Mouse (Mus musculus) megakaryocyte, embryonic 14.5 days (primary cell): ENCODE measurements around the gene 4930467E23Rik. TPM values are rescaled to one million over a fixed set of nuclear protein-coding genes. Genes with fewer than 3 reads are reported as not detected.
"Not testable (repeated sequence)": the region's sequence is repeated elsewhere in the genome, so short reads cannot be mapped to it uniquely, and the experiment has no call there.

Experiments used
- H3K27me3 ChIP-seq: replicated peaks from 2 replicates; pipeline ENCODE3; 2012; ENCODE audit warnings: inconsistent platforms
- H3K36me3 ChIP-seq: replicated peaks from 2 replicates; pipeline ENCODE3; 2012; ENCODE audit warnings: low read length, inconsistent platforms, mixed read lengths
- H3K4me1 ChIP-seq: 2 replicates; pipeline ENCODE4 v1.6.1; 2012; ENCODE audit warnings: inconsistent platforms
- H3K4me3 ChIP-seq: replicated peaks from 2 replicates; pipeline ENCODE3; 2012; ENCODE audit warnings: moderate library complexity, mild to moderate bottlenecking, inconsistent platforms
- H3K9me3 ChIP-seq: 2 replicates; pipeline ENCODE4 v1.6.1; 2012; ENCODE audit warnings: inconsistent platforms
- polyA plus RNA-seq: library from polyadenylated mRNA; stranded (reverse); fragments of >175 nt; gene quantifications from 2 replicates; pipeline ENCODE4 v1.2.3, GENCODE M21; 2012; ENCODE audit warnings: low replicate concordance; ENCODE audit not compliant: insufficient read depth

4930467E23Rik gene
- polyA plus RNA-seq, 1 experiment, result not detected

DNA sequence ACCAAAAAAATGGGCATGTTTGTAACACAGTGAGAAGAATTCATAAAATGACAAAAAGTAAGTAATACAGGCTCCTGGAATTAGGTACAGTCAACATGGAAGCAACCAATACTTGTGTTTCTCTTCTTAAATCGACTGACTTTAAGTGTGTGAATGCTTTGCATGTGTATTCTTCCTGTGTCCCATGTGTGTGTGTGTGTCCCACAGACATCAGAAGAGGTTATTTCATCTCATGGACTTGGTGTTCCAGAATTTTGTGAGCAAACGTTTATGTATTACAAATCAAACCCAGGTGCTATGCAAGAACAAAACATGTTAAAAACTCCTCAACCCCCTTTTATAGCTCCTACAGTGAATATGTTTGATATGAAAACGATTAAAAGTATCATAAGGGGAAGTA lies 24.8 kb downstream of the 4930467E23Rik start:
- not testable (repeated sequence) for H3K36me3 ChIP-seq, H3K27me3 ChIP-seq, H3K9me3 ChIP-seq, H3K4me3 ChIP-seq, H3K4me1 ChIP-seq

DNA sequence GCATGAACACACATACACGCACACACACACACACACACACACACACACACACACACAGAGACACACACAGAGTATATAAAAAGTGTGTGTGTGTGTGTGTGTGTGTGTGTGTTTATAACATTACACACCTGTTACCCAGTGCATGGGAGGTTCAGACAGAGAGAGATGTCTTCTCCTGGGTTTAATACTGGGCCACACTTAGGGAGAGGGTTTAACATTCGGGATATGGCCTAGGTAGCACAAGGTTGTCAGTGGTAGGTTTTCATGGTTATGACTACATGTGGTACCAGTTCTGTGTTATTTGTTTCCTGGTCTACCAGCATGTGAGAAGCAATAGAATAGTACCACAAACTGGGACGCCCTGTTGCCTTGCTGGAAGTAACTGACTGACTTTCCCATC lies 25.6 kb downstream of the 4930467E23Rik start:
- H3K36me3 ChIP-seq, H3K9me3 ChIP-seq, H3K4me3 ChIP-seq, H3K4me1 ChIP-seq, H3K27me3 ChIP-seq: not testable (repeated sequence)

GRCm38 (mm10) chr8:19761660-19762059 lies 32.3 kb downstream of the 4930467E23Rik start:
- H3K27me3 ChIP-seq, H3K9me3 ChIP-seq, H3K36me3 ChIP-seq, H3K4me1 ChIP-seq, H3K4me3 ChIP-seq: not testable (repeated sequence)

DNA sequence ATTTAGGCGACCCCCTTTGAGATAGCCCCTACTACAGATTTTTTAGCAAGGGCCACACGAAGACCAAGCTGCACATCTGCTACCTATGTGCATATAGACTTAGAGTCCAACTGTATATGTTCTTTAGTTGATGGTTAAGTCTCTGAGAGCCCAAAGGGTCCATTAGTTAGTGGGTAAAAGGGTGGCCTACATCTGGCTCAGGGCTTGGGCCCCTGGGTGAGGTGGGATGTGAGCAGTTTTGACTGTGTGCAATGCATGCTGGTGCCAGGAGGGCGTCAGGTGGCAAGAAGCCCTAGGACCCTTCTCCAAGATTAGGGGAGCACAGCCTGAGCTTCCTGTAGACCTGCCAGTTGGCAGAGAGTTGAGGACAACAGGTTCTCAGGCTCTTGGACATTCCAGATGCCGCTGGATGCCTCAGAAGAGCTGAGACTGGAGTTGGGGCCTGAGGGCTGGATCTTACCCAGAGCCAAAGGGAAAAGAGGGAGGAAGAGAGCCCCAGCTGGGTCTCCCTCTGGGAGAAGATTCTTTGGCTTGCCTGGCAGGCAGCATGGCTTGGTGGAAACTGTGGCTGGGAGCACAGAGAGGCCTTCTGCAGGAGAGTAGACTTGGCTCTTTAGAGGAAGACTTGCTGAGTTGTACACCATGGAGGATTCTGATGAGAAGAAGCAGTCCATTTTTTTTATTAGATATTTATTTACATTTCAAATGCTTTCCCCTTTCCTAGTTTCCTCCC lies 33.6 kb downstream of the 4930467E23Rik start:
- not testable (repeated sequence) for H3K4me3 ChIP-seq

GRCm38 (mm10) chr8:19765531-19765930 lies 36.2 kb downstream of the 4930467E23Rik start:
- not testable (repeated sequence) for H3K27me3 ChIP-seq, H3K9me3 ChIP-seq, H3K4me1 ChIP-seq, H3K4me3 ChIP-seq, H3K36me3 ChIP-seq

More for the DNA sequence above, 33.6 kb downstream of the 4930467E23Rik start:
- not testable (repeated sequence) for H3K36me3 ChIP-seq, H3K27me3 ChIP-seq, H3K4me1 ChIP-seq, H3K9me3 ChIP-seq

DNA sequence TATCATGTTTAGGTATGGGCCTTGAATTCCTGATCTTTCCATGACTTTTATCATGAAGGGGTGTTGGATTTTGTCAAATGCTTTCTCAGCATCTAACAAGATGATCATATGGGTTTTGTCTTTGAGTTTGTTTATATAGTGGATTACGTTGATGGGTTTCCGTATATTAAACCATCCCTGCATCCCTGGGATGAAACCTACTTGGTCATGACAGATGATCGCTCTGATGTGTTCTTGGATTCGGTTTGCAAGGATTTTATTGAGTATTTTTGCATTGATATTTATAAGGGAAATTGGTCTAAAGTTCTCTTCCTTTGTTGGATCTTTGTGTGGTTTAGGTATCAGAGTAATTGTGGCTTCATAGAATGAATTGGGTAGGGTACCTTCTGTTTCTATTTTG lies 44.1 kb downstream of the 4930467E23Rik start:
- H3K4me1 ChIP-seq, H3K27me3 ChIP-seq, H3K9me3 ChIP-seq, H3K4me3 ChIP-seq, H3K36me3 ChIP-seq: not testable (repeated sequence)

DNA sequence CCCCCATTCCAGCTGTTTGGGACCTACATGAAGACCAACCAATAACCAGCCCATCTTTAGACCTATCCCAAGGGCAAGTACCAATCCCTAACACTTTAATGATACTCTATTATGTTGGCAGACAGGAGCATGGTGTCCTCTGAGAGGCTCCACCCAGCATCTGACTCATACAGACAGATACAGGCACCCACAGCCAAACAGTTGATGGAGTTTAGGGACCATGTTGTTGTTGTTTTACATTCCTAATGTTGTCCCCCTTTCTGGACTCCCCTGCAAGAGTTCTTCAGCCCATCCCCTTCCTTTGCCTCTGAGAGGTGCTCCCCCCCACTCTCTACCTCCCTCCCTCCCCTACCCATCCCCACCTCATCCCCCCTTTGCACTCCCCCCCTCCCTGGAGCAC lies 46.9 kb downstream of the 4930467E23Rik start:
- H3K27me3 ChIP-seq, H3K4me1 ChIP-seq, H3K9me3 ChIP-seq, H3K36me3 ChIP-seq, H3K4me3 ChIP-seq: not testable (repeated sequence)

GRCm38 (mm10) chr8:19777500-19777899 lies 48.1 kb downstream of the 4930467E23Rik start:
- not testable (repeated sequence) for H3K9me3 ChIP-seq, H3K27me3 ChIP-seq, H3K4me1 ChIP-seq, H3K36me3 ChIP-seq, H3K4me3 ChIP-seq

DNA sequence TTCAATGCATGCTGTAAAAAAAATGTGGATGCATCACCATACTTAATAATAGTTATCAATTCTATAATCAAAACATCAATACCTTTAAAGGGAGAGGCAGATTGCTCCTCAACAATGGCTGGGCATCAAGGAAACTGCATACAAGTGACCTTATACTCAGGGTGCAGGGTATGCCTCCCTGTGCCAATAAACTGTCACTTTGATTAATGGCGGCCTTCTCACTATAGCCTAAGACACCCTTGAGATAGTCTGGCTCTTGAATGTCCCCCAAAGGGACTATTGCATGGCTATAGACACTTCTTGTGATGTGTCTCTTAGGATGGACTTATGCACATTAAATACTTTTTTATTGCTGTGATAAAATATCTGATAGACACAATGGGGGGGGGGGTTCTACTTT lies 48.8 kb downstream of the 4930467E23Rik start:
- not testable (repeated sequence) for H3K27me3 ChIP-seq

GRCm38 (mm10) chr8:19778891-19779290 lies 49.5 kb downstream of the 4930467E23Rik start:
- not testable (repeated sequence) for H3K27me3 ChIP-seq, H3K4me3 ChIP-seq, H3K36me3 ChIP-seq, H3K9me3 ChIP-seq, H3K4me1 ChIP-seq

More for the DNA sequence above, 48.8 kb downstream of the 4930467E23Rik start:
- not testable (repeated sequence) for H3K4me1 ChIP-seq, H3K9me3 ChIP-seq, H3K4me3 ChIP-seq, H3K36me3 ChIP-seq

- H3K9me3 ChIP-seq, H3K4me3 ChIP-seq, H3K36me3 ChIP-seq, H3K27me3 ChIP-seq, H3K4me1 ChIP-seq: not testable (repeated sequence)
Observed at GRCm38 (mm10) chr8:19780212-19780611, 50.8 kb downstream of the 4930467E23Rik start.

DNA sequence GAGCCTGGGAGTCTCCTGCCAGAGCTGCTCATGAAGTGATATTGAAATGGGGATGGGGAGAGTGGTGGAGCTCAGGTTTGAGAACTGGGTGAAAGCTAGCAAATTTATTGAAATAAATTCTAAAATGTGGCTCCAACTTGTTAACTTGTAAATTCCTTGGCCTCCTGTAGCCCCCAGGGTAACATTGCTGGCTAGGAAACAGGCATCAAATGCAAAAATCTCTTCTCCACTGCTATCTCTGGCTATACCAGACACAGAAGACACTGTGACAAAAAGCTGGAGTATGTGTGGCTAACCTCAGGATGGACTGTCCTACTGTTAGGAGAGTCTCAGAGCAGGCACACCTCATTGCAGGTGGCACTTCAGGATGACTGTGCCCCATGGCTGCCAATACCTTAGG lies 51.3 kb downstream of the 4930467E23Rik start:
- H3K27me3 ChIP-seq, H3K4me3 ChIP-seq, H3K4me1 ChIP-seq, H3K36me3 ChIP-seq, H3K9me3 ChIP-seq: not testable (repeated sequence)

GRCm38 (mm10) chr8:19781328-19782114 lies 52.1 kb downstream of the 4930467E23Rik start:
- not testable (repeated sequence) for H3K4me1 ChIP-seq, H3K36me3 ChIP-seq, H3K27me3 ChIP-seq, H3K9me3 ChIP-seq, H3K4me3 ChIP-seq

DNA sequence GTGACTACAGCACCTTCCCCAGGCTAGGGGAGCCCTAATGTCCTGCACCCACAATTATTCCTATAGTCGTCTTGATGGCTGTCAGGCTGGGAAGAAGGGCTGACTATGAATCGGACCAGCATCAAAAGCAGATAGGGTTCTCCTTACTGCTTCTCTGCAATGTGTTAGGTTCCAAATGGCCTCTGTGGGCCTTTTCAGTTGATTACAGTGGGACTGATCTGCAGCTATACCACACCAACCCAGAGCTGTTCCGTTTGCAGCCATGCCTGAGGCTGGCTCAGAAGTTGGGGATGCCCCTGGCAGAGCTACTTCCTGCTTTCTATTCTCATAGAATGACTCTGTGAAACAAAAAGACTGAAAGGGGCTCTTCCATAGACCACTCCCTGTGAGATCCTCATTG lies 53.4 kb downstream of the 4930467E23Rik start:
- H3K4me3 ChIP-seq, H3K27me3 ChIP-seq, H3K4me1 ChIP-seq, H3K9me3 ChIP-seq, H3K36me3 ChIP-seq: not testable (repeated sequence)

GRCm38 (mm10) chr8:19783860-19784259 lies 54.5 kb downstream of the 4930467E23Rik start:
- not testable (repeated sequence) for H3K4me1 ChIP-seq, H3K9me3 ChIP-seq, H3K4me3 ChIP-seq, H3K27me3 ChIP-seq, H3K36me3 ChIP-seq

DNA sequence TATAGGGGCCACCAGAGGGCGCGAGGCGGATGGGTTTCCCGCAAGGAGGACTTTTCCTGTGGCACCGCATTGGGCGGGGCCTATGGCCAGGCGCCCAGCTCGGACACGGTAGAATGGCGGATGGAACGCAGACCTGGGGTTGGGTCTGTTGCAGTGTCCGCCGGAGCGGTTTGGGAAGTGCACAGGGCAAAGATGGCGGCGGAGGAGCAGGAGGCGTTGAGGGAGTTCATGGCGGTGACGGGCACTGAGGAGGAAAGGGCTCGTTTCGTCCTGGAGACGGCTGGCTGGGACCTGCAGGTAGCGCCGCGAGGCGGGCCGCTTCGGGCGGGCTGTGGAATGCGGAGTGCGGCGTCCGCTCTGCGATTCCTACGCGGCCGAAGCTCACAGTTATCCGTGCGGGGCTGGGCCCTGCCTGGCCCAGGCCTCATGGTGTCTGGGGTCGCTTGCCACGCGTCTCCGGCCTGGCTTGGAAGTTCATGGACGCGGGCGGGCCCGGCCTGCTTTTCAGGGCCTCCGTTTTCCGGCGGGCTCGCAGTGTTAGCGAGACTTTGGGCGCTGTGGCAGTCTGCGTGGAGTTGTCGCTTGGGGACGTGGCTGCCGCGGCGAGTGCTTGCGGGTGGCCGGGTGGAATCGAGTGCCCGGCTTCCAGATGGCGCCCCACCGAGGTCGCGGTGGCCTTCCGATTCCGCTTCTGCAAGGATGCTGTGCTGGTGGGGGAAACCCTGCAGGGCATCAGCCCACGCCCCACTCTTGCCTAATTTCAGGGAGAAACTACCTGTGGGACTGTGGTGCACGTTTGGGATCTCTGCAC lies 55.4 kb downstream of the 4930467E23Rik start:
- H3K4me1 ChIP-seq, H3K36me3 ChIP-seq: not testable (repeated sequence)

More for the DNA sequence above, 55.4 kb downstream of the 4930467E23Rik start:
- H3K27me3 ChIP-seq, H3K9me3 ChIP-seq: not testable (repeated sequence)
- peak overlapping the region; percentile 90 for H3K4me3 ChIP-seq
